ENCODE assay signal across 22 mouse cellular contexts in the genomic region with DNA sequence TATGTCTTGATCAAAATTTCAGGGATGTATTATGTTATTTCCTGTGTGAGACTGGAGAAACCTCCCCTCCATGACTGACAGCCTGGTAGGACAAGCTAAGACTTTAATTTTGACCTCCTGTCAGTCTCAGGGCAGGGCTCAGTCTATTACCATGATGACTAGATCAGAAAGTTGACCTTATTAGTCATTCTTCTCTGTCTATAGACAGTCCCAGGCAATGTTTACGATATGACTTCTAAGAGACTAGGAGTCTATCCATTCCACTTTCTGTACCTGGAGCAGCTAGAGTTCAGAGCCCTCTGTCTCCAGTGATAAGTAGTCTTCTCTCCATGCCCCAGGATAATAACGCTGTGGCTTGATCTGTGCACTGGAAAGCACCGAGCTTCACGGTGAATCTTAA.
"Had no signal": no experiment of that assay in that cellular context is flagged by ENCODE, and none has a peak within 500 bp of the region (broad histone marks: within the 10 kb centered on the region; RNA-seq: fewer than 3 reads in every experiment).

No protein-coding gene starts in this region.

- DNase-seq: gastrocnemius, postnatal 25 days; heart, adult 2 months; heart, postnatal 4 days; kidney, adult 2 months; kidney, adult 9 months; kidney, postnatal 14 days; kidney, postnatal 36 days; liver had no signal

- H3K4me2 ChIP-seq: heart, embryonic 12.5 days; hindbrain, embryonic 12.5 days; hindbrain, embryonic 14.5 days; intestine, embryonic 15.5 days; kidney, embryonic 15.5 days; limb, embryonic 12.5 days; liver, embryonic 12.5 days had no signal

- H3K36me3 ChIP-seq: heart, embryonic 10.5 days; heart, embryonic 12.5 days; hindbrain, embryonic 10.5 days; hindbrain, embryonic 12.5 days; intestine, embryonic 15.5 days; kidney, embryonic 15.5 days; limb, embryonic 10.5 days; limb, embryonic 12.5 days; liver, embryonic 12.5 days had no signal

- H3K27ac ChIP-seq: heart, adult 2 months; heart, embryonic 10.5 days; hindbrain, embryonic 10.5 days; hindbrain, embryonic 12.5 days; hindbrain, embryonic 14.5 days; intestine, embryonic 15.5 days; kidney, embryonic 15.5 days; kidney, postnatal 0 days; layer of hippocampus, adult 2 months; left cerebral cortex, adult 2 months; limb, embryonic 10.5 days; limb, embryonic 12.5 days; liver, embryonic 12.5 days; liver, embryonic 14.5 days had no signal

- H3K27me3 ChIP-seq: heart, embryonic 12.5 days; hindbrain, embryonic 12.5 days; intestine, embryonic 15.5 days; kidney, embryonic 15.5 days; limb, embryonic 12.5 days; liver, embryonic 12.5 days had no signal

- H3K4me3 ChIP-seq: heart, adult 2 months; heart, embryonic 10.5 days; heart, embryonic 12.5 days; hindbrain, embryonic 10.5 days; hindbrain, embryonic 12.5 days; intestine, embryonic 15.5 days; kidney, embryonic 15.5 days; layer of hippocampus, adult 2 months; left cerebral cortex, adult 2 months; limb, embryonic 10.5 days; limb, embryonic 12.5 days; liver, embryonic 12.5 days had no signal

- H3K4me1 ChIP-seq: heart, embryonic 10.5 days; heart, embryonic 12.5 days; hindbrain, embryonic 10.5 days; hindbrain, embryonic 12.5 days; intestine, embryonic 15.5 days; kidney, embryonic 15.5 days; limb, embryonic 10.5 days; limb, embryonic 12.5 days; liver, embryonic 12.5 days had no signal
